Mouse (Mus musculus) neural tube, embryonic 15.5 days (tissue): ENCODE results near the gene Mus81. TPM values are rescaled to one million over a fixed set of nuclear protein-coding genes. Genes with fewer than 3 reads are reported as not detected.

Experiments
- polyA plus RNA-seq: library from polyadenylated mRNA; unstranded; fragments of >200 nt; fragmentation: Nextera tagmentation; extraction: Ambion mirVana; gene quantifications from 2 replicates; pipeline ENCODE4 v1.2.1, GENCODE M21; 2015

The Mus81 gene
- polyA plus RNA-seq, 1 experiment from 2014 or later, result 48.4 TPM

Other genes with a start within 250 kb of the Mus81 start
- 47.6 and 51.0 TPM in 2 replicates for gene Pacs1, start 215.3 kb downstream of the Mus81 start, polyA plus RNA-seq
- 300 and 331 TPM in 2 replicates for gene Sf3b2, start 192.9 kb downstream of the Mus81 start, polyA plus RNA-seq
- 37.8 and 42.0 TPM in 2 replicates for gene Gal3st3, start 190.1 kb downstream of the Mus81 start, polyA plus RNA-seq
- gene Catsper1, start 152.7 kb downstream of the Mus81 start, polyA plus RNA-seq, result not detected in 2 replicates
- 8.0 and 10.0 TPM in 2 replicates for gene Cst6, start 138.8 kb downstream of the Mus81 start, polyA plus RNA-seq
- gene Eif1ad, start 121.7 kb downstream of the Mus81 start, polyA plus RNA-seq, result 42.6 and 42.8 TPM in 2 replicates
- gene Banf1, start 121.2 kb downstream of the Mus81 start, polyA plus RNA-seq, result 312 and 353 TPM in 2 replicates
- gene Sart1, start 99.7 kb downstream of the Mus81 start, polyA plus RNA-seq, result 66.5 and 72.8 TPM in 2 replicates
- 0.59 TPM in 1 of 2 replicates, not detected in the other for gene Tsga10ip, start 85.9 kb downstream of the Mus81 start, polyA plus RNA-seq
- gene Drap1, start 63.4 kb downstream of the Mus81 start, polyA plus RNA-seq, result 300 and 329 TPM in 2 replicates
- 84.7 and 87.3 TPM in 2 replicates for gene AI837181, start 63.3 kb downstream of the Mus81 start, polyA plus RNA-seq
- 0.45 TPM in 1 of 2 replicates, not detected in the other for gene Fosl1, start 40.9 kb downstream of the Mus81 start, polyA plus RNA-seq
- gene Ccdc85b, start 30.5 kb downstream of the Mus81 start, polyA plus RNA-seq, result 12.6 and 15.0 TPM in 2 replicates
- 151 and 154 TPM in 2 replicates for gene Fibp, start 27.8 kb downstream of the Mus81 start, polyA plus RNA-seq
- gene Ctsw, start 19.9 kb downstream of the Mus81 start, polyA plus RNA-seq, result 4.5 and 9.0 TPM in 2 replicates
- gene Efemp2, start 14.4 kb downstream of the Mus81 start, polyA plus RNA-seq, result 54.0 and 62.6 TPM in 2 replicates
- 3,233 and 3,320 TPM in 2 replicates for gene Cfl1, start 2.1 kb upstream of the Mus81 start, polyA plus RNA-seq
- gene 1700020D05Rik, start 15.4 kb upstream of the Mus81 start, polyA plus RNA-seq, result 0.20 and 0.42 TPM in 2 replicates
- 82.1 and 103 TPM in 2 replicates for gene Snx32, start 22.1 kb upstream of the Mus81 start, polyA plus RNA-seq
- 0.06 and 2.0 TPM in 2 replicates for gene Ovol1, start 72.2 kb upstream of the Mus81 start, polyA plus RNA-seq
- gene Ap5b1, start 79.6 kb upstream of the Mus81 start, polyA plus RNA-seq, result 2.7 and 4.7 TPM in 2 replicates
- 68.2 and 81.5 TPM in 2 replicates for gene Rnaseh2c, start 113.5 kb upstream of the Mus81 start, polyA plus RNA-seq
- 64.9 and 66.2 TPM in 2 replicates for gene Kat5, start 121.8 kb upstream of the Mus81 start, polyA plus RNA-seq
- gene Rela, start 149.1 kb upstream of the Mus81 start, polyA plus RNA-seq, result 31.6 and 39.2 TPM in 2 replicates
- 19.1 and 21.7 TPM in 2 replicates for gene Sipa1, start 175.3 kb upstream of the Mus81 start, polyA plus RNA-seq
- gene Map3k11, start 200.3 kb upstream of the Mus81 start, polyA plus RNA-seq, result 12.7 and 18.3 TPM in 2 replicates
- gene Pcnx3, start 200.5 kb upstream of the Mus81 start, polyA plus RNA-seq, result 21.0 and 23.4 TPM in 2 replicates
- 0.35 and 0.45 TPM in 2 replicates for gene Kcnk7, start 216.0 kb upstream of the Mus81 start, polyA plus RNA-seq
- gene Ehbp1l1, start 237.9 kb upstream of the Mus81 start, polyA plus RNA-seq, result 15.9 and 18.6 TPM in 2 replicates
- gene Fam89b, start 241.3 kb upstream of the Mus81 start, polyA plus RNA-seq, result 122 and 138 TPM in 2 replicates